Mouse (Mus musculus) cerebellum, adult 18-20 months (tissue): ENCODE results near the gene Lgr5.

Experiments
- DNase-seq, 2 experiments: peaks; one replicate each; pipeline ENCODE4 v3.0.0; 2021

Lgr5 gene

GRCm38 (mm10) chr10:115570577-115570976 is 17.0 kb downstream of the Lgr5 start:
- no peak for DNase-seq

GRCm38 (mm10) chr10:115569712-115570491 is 17.7 kb downstream of the Lgr5 start, which contains the start of gene A930009A15Rik:
TSS of gene A930009A15Rik (plus strand) at chr10:115569986.
- no peak for DNase-seq

DNA sequence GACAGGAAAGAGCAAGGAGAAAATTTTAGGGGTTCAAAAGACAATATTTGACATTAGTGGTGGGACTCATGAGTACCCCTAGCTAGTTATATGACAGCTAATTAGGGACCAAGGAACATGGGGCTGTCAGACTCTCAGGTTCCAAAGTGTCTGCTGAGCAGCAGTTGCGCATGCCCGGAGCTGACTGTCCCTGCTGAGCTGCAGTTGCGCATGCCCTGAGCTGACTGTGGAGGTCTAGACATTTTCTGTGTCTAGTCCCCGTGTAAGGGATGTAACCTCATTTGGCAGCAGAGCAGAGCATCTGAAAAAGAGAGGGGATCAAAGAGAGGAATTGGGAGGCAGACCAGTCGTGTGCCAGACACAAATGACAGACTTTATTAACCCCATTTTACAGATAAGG is 23.6 kb downstream of the Lgr5 start:
- no peak for DNase-seq

- peak; percentile 52 to 68 for DNase-seq
Measured at GRCm38 (mm10) chr10:115562911-115563686, 24.5 kb downstream of the Lgr5 start.

DNA sequence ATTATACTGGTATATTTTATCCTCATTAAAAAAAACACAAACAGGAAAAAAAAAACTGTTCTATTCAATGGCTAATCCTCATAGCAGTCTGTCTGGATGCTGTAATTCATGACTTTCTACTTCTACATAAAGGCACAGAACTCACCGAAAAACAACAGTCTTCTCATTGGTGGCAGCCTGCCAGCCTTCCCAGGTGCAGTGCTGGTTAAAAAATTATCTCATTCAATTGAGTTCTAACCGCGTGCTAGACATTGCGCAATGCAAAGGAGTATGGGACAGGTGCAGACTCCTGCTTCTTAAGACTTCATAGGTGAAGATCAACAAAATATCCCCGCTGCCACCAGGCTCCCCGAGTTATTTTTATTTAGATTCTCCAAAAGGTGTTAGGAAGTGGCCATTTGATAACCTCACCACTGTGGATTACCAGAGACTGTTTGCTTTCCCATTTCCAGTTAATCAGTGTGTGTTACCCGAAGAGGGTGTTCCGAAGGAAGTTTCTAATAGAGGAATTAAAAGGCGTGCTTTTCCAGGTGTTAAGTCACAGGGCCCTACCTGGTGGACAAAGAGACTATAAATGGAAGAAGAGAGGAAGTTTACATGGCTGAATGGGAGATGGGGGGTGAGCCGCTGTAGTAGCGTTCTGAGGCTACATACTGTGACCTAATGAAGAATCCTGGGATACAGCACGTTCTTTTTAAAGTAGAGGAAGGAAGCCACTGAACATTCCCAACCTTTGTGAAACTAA is 26.3 kb downstream of the Lgr5 start:
- peak; percentile 63 to 68 for DNase-seq

- DNase-seq = no peak
Measured at GRCm38 (mm10) chr10:115556738-115557242, 30.8 kb downstream of the Lgr5 start.

GRCm38 (mm10) chr10:115555191-115555765 is 32.3 kb downstream of the Lgr5 start:
- DNase-seq = no peak

GRCm38 (mm10) chr10:115553352-115554113 is 34.0 kb downstream of the Lgr5 start:
- no peak for DNase-seq

GRCm38 (mm10) chr10:115551069-115551468 is 36.5 kb downstream of the Lgr5 start:
- DNase-seq = no peak

GRCm38 (mm10) chr10:115550253-115550652 is 37.3 kb downstream of the Lgr5 start:
- DNase-seq = peak; percentile 13 to 35

DNA sequence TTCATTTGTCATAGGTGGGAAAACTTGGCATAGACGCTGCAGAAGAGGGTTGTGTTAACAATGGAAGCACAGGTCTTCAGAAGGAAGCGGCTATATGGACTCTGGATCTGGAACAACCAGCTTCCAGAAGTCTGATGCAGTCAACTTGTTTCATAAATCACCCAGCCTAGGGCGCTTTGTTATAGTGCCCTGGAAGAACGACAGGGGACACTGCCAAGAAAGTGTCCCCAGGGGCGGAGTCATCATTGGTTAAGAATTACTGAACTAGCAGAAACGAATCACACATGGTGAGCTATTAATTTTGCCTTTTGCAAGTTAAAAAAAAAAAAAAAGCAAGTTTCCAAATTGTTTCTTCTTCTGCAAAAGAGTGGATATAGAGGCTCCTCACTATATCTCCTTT is 44.7 kb downstream of the Lgr5 start:
- DNase-seq = no peak

- DNase-seq = no peak
Measured at GRCm38 (mm10) chr10:115530746-115531145, 56.8 kb downstream of the Lgr5 start.

GRCm38 (mm10) chr10:115529768-115530167 is 57.8 kb downstream of the Lgr5 start:
- DNase-seq = peak; percentile 32 to 37

- DNase-seq = no peak
Measured at GRCm38 (mm10) chr10:115528892-115529291, 58.7 kb downstream of the Lgr5 start.

GRCm38 (mm10) chr10:115521081-115521451 is 66.5 kb downstream of the Lgr5 start:
- DNase-seq = no peak

DNA sequence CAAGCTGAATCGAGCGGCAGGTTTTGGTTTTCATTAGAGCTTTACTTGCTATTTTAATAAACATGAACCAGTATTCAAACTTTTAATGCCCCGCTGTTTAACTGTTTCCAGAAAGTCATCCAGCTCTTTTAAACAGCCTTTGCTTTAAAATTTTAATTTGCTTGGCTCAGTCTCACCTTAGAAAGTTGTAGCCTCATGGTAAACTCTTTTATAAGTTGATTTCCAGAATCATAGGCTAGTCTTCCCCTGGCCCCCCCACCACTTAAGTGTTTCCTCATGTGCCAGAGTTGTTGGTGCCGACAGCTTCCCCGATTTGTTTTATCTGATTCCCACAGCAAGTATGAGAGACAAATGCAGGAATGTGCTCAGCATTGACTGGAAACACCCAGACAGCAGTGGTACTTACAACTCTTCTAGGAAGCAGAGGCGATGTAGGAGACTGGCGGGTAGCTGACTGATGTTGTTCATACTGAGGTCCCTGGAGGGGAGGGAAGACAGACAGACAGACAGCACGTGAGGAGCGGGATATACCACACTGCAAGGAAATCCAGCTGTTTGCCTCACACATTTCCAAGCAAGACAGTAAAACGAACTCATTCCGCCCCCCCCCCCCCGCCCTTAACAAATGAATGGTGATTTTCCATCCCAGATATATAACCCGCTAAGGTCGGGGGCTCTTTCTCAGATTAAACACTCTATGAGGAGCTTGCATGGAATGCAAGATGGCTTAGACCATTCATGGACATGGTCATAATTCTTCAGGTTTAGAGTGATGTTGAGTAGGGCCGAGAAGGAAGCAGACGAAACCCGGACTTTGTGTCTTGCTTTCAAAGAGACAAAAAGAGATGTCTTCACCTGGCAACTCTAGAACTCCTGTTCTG is 67.1 kb downstream of the Lgr5 start:
- DNase-seq = no peak

DNA sequence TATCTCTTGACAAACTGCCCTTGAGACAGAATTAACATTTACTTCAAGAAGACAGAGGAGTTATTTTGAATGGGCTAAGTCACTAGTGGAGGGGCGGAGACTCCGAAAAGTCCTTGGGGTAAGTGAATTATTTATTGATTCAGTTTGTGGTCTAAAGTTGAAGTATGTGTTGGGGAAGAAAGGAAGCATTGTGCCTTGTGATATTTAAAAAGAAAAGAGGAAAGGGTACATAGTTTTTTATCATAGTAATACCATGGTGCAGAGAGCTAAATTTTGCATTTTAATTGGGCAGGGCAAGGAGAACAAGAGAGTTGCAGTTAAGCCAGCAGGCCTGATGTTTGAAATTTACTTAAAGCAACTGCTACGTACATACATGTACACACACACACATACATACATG is 68.7 kb downstream of the Lgr5 start:
- DNase-seq = no peak

DNA sequence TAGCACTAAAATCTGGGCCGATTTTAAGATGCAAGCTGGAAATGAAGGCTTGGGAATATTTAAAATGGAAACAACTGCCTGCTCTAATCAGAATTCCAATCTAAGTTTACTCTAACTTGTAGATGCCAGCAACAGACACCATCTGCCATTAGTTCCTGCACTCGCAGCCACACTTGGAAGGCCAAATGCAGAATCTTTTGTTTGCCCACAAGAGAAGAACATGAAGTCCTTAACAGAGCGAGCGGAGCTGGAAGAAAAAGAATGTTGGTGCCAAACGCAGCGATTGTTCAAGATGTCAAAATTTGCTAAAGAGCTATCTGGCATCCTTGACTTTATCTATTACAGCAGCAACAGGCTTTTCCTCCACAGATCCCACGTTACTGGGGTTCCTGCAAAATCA is 72.1 kb downstream of the Lgr5 start:
- DNase-seq = no peak

GRCm38 (mm10) chr10:115510959-115511358 is 76.6 kb downstream of the Lgr5 start:
- DNase-seq = no peak

DNA sequence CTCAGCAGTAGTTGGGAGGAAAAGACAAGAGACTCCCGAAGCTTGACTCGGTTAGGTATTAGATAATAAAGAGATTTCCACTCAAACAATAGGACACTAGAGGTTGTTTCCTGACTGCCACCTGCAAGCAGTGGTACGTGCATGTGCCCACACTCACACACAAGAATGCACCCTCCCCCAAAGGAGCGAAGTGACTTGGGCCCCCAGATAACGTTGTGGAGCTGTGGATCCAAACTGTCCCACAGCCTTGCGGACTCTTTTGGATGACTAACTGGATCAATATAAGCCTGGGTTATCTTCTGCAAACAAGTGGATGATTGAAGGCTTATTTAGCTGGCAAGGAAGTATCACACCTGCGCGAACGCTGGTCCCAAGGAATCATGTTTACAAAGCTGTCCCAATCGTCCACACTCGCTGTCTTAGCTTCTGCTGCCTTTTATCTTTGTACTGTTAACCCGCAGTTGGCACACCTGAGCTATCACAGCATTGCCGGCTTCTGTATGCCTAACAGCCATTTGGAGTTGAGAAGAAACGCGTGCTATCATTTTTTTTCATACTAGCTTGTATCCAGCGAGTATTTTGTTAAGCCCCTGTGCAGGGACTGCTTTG is 81.8 kb downstream of the Lgr5 start:
- DNase-seq = no peak

DNA sequence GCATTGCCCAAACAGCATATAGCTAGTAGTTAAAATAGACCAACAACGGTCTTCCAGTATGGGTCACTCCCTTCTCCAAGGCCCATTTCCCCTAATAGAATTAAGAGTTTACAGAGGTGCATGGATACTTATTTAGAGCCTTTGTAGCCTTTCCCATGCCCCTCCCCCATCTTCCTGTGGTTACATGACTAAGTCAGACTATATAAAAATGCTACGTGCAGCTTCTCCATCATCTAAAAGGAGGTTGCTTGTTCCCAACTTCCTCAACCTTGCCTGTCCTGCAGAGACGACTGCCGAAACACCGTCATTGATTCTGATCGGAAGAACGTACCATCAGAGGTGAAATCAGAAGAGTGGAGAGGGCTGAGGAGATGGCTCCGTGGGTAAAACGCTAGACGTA is 82.4 kb downstream of the Lgr5 start:
- DNase-seq = no peak
